In genomic region chr9:44342173-44342572, GRCm38 (mm10) we compare ENCODE assay signal across 8 mouse cellular contexts. TPM values are rescaled to one million over a fixed set of nuclear protein-coding genes. Genes with fewer than 3 reads are reported as not detected.
DNase-seq lines count a peak whose midpoint lies in the region; ATAC-seq and TF ChIP-seq lines count a peak whose summit lies in the region.

No protein-coding gene starts in this region.

- H3K4me1 ChIP-seq in intestine, embryonic 15.5 days (replicated peaks), result peaks cover 21% of the 10 kb centered on the region
- no peaks in the 10 kb centered on the region for H3K4me1 ChIP-seq in intestine, postnatal 0 days (replicated peaks; ENCODE audit: control insufficient read depth, insufficient read depth, low read length)
- H3K4me1 ChIP-seq in bone marrow, adult 2 months (ENCODE audit: control insufficient read depth, insufficient read depth, low read length), result no peaks in the 10 kb centered on the region; the same call in 1 of the 2 replicates
- peaks cover 22% of the 10 kb centered on the region for H3K4me1 ChIP-seq in heart, embryonic 16.5 days (ENCODE audit: control insufficient read depth, insufficient read depth, low read length)

- intact Hi-C loops in gastrocnemius, postnatal 14 days (cut with DNase I; ENCODE audit: low total_unique reads), result no loop called here

- H3K9me3 ChIP-seq in intestine, embryonic 15.5 days, result no peaks in the 10 kb centered on the region
- no peaks in the 10 kb centered on the region for H3K9me3 ChIP-seq in intestine, postnatal 0 days (ENCODE audit: control insufficient read depth)
- no peaks in the 10 kb centered on the region for H3K9me3 ChIP-seq in heart, embryonic 16.5 days (replicated peaks; ENCODE audit: control insufficient read depth, low read length)

- ATAC-seq in intestine, embryonic 15.5 days, result no peak; the same call in 1 of the 2 replicates
- no peak for ATAC-seq in intestine, postnatal 0 days
- no peak for ATAC-seq in heart, embryonic 16.5 days (replicated peaks; ENCODE audit: extremely low read depth, insufficient read depth, low FRiP score)
- peak; percentile 69 for ATAC-seq in megakaryocyte-erythroid progenitor cell, adult 5-6 weeks (replicated peaks; ENCODE audit: low FRiP score, low TSS enrichment, poor library complexity, severe bottlenecking)

- H3K9ac ChIP-seq in intestine, embryonic 15.5 days, result peak overlapping the region; percentile 15; the same call in 1 of the 2 replicates
- no peak overlapping the region for H3K9ac ChIP-seq in intestine, postnatal 0 days (ENCODE audit: low read depth, low read length)
- H3K9ac ChIP-seq in heart, embryonic 16.5 days (ENCODE audit: low read length), result peak overlapping the region; percentile 55

- no peaks in the 10 kb centered on the region for H3K27me3 ChIP-seq in intestine, embryonic 15.5 days (replicated peaks)
- no peaks in the 10 kb centered on the region for H3K27me3 ChIP-seq in intestine, postnatal 0 days (replicated peaks; ENCODE audit: control insufficient read depth, insufficient read depth, low read length)
- no peaks in the 10 kb centered on the region for H3K27me3 ChIP-seq in heart, embryonic 16.5 days (ENCODE audit: control insufficient read depth, insufficient read depth, low read length)

- peaks cover 17% of the 10 kb centered on the region for H3K36me3 ChIP-seq in intestine, embryonic 15.5 days
- peaks cover 23% of the 10 kb centered on the region; the same call in 1 of the 2 replicates for H3K36me3 ChIP-seq in intestine, postnatal 0 days (ENCODE audit: control insufficient read depth, insufficient read depth)
- H3K36me3 ChIP-seq in heart, embryonic 16.5 days (ENCODE audit: control insufficient read depth, insufficient read depth), result peaks cover 29% of the 10 kb centered on the region

- peak overlapping the region; percentile 72; the same call in 1 of the 2 replicates for H3K4me2 ChIP-seq in intestine, embryonic 15.5 days (replicated peaks)
- no peak overlapping the region for H3K4me2 ChIP-seq in intestine, postnatal 0 days (replicated peaks; ENCODE audit: low read depth)
- peak overlapping the region; percentile 78 for H3K4me2 ChIP-seq in heart, embryonic 16.5 days (ENCODE audit: low read depth, low read length)

- TF ChIP-seq CTCF in intestine, postnatal 0 days (IDR thresholded peaks at IDR 0.05; ENCODE audit: low read depth), result no peak
- no peak for TF ChIP-seq CTCF in bone marrow, adult 2 months (IDR thresholded peaks at IDR 0.05; ENCODE audit: control insufficient read depth, insufficient read depth, low read length)

- DNase-seq in right cerebral cortex, adult 2 months (ENCODE audit: low spot score in 2 of 2), result no peak
- DNase-seq in adrenal gland, adult 2 months, result no peak
- DNase-seq in gastrocnemius, postnatal 14 days, result no peak

- TF ChIP-seq POLR2A in bone marrow, adult 2 months (IDR thresholded peaks at IDR 0.05; ENCODE audit: borderline replicate concordance, control insufficient read depth, low read depth, low read length), result peak; percentile 99

- no peak overlapping the region for H3K27ac ChIP-seq in intestine, embryonic 15.5 days
- H3K27ac ChIP-seq in intestine, postnatal 0 days (ENCODE audit: low read depth, low read length), result no peak overlapping the region
- peak overlapping the region; percentile 99 for H3K27ac ChIP-seq in bone marrow, adult 2 months (ENCODE audit: control insufficient read depth, insufficient read depth, low read depth, low read length, poor library complexity)
- peak overlapping the region; percentile 99 for H3K27ac ChIP-seq in heart, embryonic 16.5 days (ENCODE audit: low read length)

- no peak overlapping the region for H3K4me3 ChIP-seq in intestine, embryonic 15.5 days (replicated peaks)
- no peak overlapping the region for H3K4me3 ChIP-seq in intestine, postnatal 0 days (ENCODE audit: low read depth, low read length)
- peak overlapping the region; percentile 87 for H3K4me3 ChIP-seq in bone marrow, adult 2 months (replicated peaks; ENCODE audit: control insufficient read depth, low read depth, low read length)
- no peak overlapping the region for H3K4me3 ChIP-seq in heart, embryonic 16.5 days (ENCODE audit: low read length)

- 68% methylated on average over 3 of the region's 3 CpGs for WGBS in intestine, embryonic 15.5 days
- 68% methylated on average over 3 of the region's 3 CpGs for whole genome bisulfite sequencing in intestine, postnatal 0 days
- WGBS in bone marrow, adult 2 months, result 49% methylated on average over 3 of the region's 3 CpGs
- WGBS in heart, embryonic 16.5 days, result 53% methylated on average over 3 of the region's 3 CpGs

RNA-seq across cellular contexts. Expression of gene Hmbs, which starts 1.9 kb away (rescaled TPM):
- polyA plus RNA-seq in intestine, embryonic 15.5 days (2015; fragmentation: Nextera tagmentation; extraction: Ambion mirVana), result 128 and 141 TPM in 2 replicates
- polyA plus RNA-seq in intestine, postnatal 0 days (2015; fragmentation: Nextera tagmentation; extraction: Ambion mirVana), result 60.1 and 60.7 TPM in 2 replicates
- 824 and 950 TPM in 2 replicates for polyA plus RNA-seq in bone marrow, adult 2 months (2011; ENCODE audit: insufficient read depth, insufficient read length, low replicate concordance, missing spikeins)
- polyA plus RNA-seq in heart, embryonic 16.5 days (2015; fragmentation: Nextera tagmentation; extraction: Ambion mirVana), result 97.2 and 102 TPM in 2 replicates
- 498 and 537 TPM in 2 replicates for total RNA-seq in megakaryocyte-erythroid progenitor cell, adult 5-6 weeks (2014; fragmentation: Nextera tagmentation)
- 135 and 240 TPM in 2 replicates for total RNA-seq in megakaryocyte-erythroid progenitor cell, adult 5-6 weeks (2017)
- 10 to 100 TPM; 80.7 to 92.6 TPM for total RNA-seq in adrenal gland, adult 2 months (2021)
- polyA plus RNA-seq in adrenal gland, adult 2 months (2012; rRNA removed), result 75.0 and 80.6 TPM in 2 replicates
- total RNA-seq in gastrocnemius, postnatal 14 days (2021), result 10 to 100 TPM; 24.2 to 25.5 TPM

RNA-seq across cellular contexts. Expression of gene H2afx, which starts 7.7 kb away (rescaled TPM):
- 280 and 298 TPM in 2 replicates for polyA plus RNA-seq in intestine, embryonic 15.5 days (2015; fragmentation: Nextera tagmentation; extraction: Ambion mirVana)
- 84.5 and 89.1 TPM in 2 replicates for polyA plus RNA-seq in intestine, postnatal 0 days (2015; fragmentation: Nextera tagmentation; extraction: Ambion mirVana)
- 184 and 201 TPM in 2 replicates for polyA plus RNA-seq in bone marrow, adult 2 months (2011; ENCODE audit: insufficient read depth, insufficient read length, low replicate concordance, missing spikeins)
- 179 and 186 TPM in 2 replicates for polyA plus RNA-seq in heart, embryonic 16.5 days (2015; fragmentation: Nextera tagmentation; extraction: Ambion mirVana)
- 89.4 and 90.9 TPM in 2 replicates for total RNA-seq in megakaryocyte-erythroid progenitor cell, adult 5-6 weeks (2014; fragmentation: Nextera tagmentation)
- 133 and 205 TPM in 2 replicates for total RNA-seq in megakaryocyte-erythroid progenitor cell, adult 5-6 weeks (2017)
- total RNA-seq in adrenal gland, adult 2 months (2021), result 10 to 100 TPM; 28.1 to 37.4 TPM
- 124 and 134 TPM in 2 replicates for polyA plus RNA-seq in adrenal gland, adult 2 months (2012; rRNA removed)
- total RNA-seq in gastrocnemius, postnatal 14 days (2021), result 10 to 100 TPM; 21.7 to 24.8 TPM

RNA-seq across cellular contexts. Expression of gene Dpagt1, which starts 16.4 kb away (rescaled TPM):
- 38.2 and 38.6 TPM in 2 replicates for polyA plus RNA-seq in intestine, embryonic 15.5 days (2015; fragmentation: Nextera tagmentation; extraction: Ambion mirVana)
- polyA plus RNA-seq in intestine, postnatal 0 days (2015; fragmentation: Nextera tagmentation; extraction: Ambion mirVana), result 23.6 and 25.3 TPM in 2 replicates
- polyA plus RNA-seq in bone marrow, adult 2 months (2011; ENCODE audit: insufficient read depth, insufficient read length, low replicate concordance, missing spikeins), result 11.2 and 30.7 TPM in 2 replicates
- polyA plus RNA-seq in heart, embryonic 16.5 days (2015; fragmentation: Nextera tagmentation; extraction: Ambion mirVana), result 28.5 and 33.7 TPM in 2 replicates
- 31.0 and 35.5 TPM in 2 replicates for total RNA-seq in megakaryocyte-erythroid progenitor cell, adult 5-6 weeks (2014; fragmentation: Nextera tagmentation)
- 7.9 and 10.1 TPM in 2 replicates for total RNA-seq in megakaryocyte-erythroid progenitor cell, adult 5-6 weeks (2017)
- 10 to 100 TPM; 28.2 to 36.1 TPM for total RNA-seq in adrenal gland, adult 2 months (2021)
- 55.8 and 68.2 TPM in 2 replicates for polyA plus RNA-seq in adrenal gland, adult 2 months (2012; rRNA removed)
- 10 to 100 TPM; 12.5 to 14.0 TPM for total RNA-seq in gastrocnemius, postnatal 14 days (2021)

RNA-seq across cellular contexts. Expression of gene Vps11, which starts 19.3 kb away (rescaled TPM):
- 28.9 and 30.3 TPM in 2 replicates for polyA plus RNA-seq in intestine, embryonic 15.5 days (2015; fragmentation: Nextera tagmentation; extraction: Ambion mirVana)
- 27.2 and 27.4 TPM in 2 replicates for polyA plus RNA-seq in intestine, postnatal 0 days (2015; fragmentation: Nextera tagmentation; extraction: Ambion mirVana)
- polyA plus RNA-seq in bone marrow, adult 2 months (2011; ENCODE audit: insufficient read depth, insufficient read length, low replicate concordance, missing spikeins), result 17.2 and 29.6 TPM in 2 replicates
- polyA plus RNA-seq in heart, embryonic 16.5 days (2015; fragmentation: Nextera tagmentation; extraction: Ambion mirVana), result 20.9 and 23.1 TPM in 2 replicates
- total RNA-seq in megakaryocyte-erythroid progenitor cell, adult 5-6 weeks (2014; fragmentation: Nextera tagmentation), result 16.4 and 24.5 TPM in 2 replicates
- 12.8 and 15.3 TPM in 2 replicates for total RNA-seq in megakaryocyte-erythroid progenitor cell, adult 5-6 weeks (2017)
- total RNA-seq in adrenal gland, adult 2 months (2021), result 10 to 100 TPM; 57.9 to 58.4 TPM
- 32.2 and 39.4 TPM in 2 replicates for polyA plus RNA-seq in adrenal gland, adult 2 months (2012; rRNA removed)
- total RNA-seq in gastrocnemius, postnatal 14 days (2021), result 10 to 100 TPM; 15.6 to 16.9 TPM

RNA-seq across cellular contexts. Expression of gene C2cd2l, which starts 22.1 kb away (rescaled TPM):
- 6.8 and 10.6 TPM in 2 replicates for polyA plus RNA-seq in intestine, embryonic 15.5 days (2015; fragmentation: Nextera tagmentation; extraction: Ambion mirVana)
- 42.4 TPM in 2 replicates for polyA plus RNA-seq in intestine, postnatal 0 days (2015; fragmentation: Nextera tagmentation; extraction: Ambion mirVana)
- 14.6 and 17.5 TPM in 2 replicates for polyA plus RNA-seq in bone marrow, adult 2 months (2011; ENCODE audit: insufficient read depth, insufficient read length, low replicate concordance, missing spikeins)
- 8.2 and 8.6 TPM in 2 replicates for polyA plus RNA-seq in heart, embryonic 16.5 days (2015; fragmentation: Nextera tagmentation; extraction: Ambion mirVana)
- 11.4 and 15.1 TPM in 2 replicates for total RNA-seq in megakaryocyte-erythroid progenitor cell, adult 5-6 weeks (2014; fragmentation: Nextera tagmentation)
- total RNA-seq in megakaryocyte-erythroid progenitor cell, adult 5-6 weeks (2017), result 4.0 and 6.9 TPM in 2 replicates
- 10 to 100 TPM; 46.1 to 59.0 TPM for total RNA-seq in adrenal gland, adult 2 months (2021)
- polyA plus RNA-seq in adrenal gland, adult 2 months (2012; rRNA removed), result 100 and 106 TPM in 2 replicates
- 10 to 100 TPM; 12.1 to 13.7 TPM for total RNA-seq in gastrocnemius, postnatal 14 days (2021)

Comparison
In these comparisons a context has a peak if more than half of its experiments do, and no peak if none do; other contexts are left out.
1. H3K27ac ChIP-seq: peak in bone marrow, adult 2 months (single experiment) and heart, embryonic 16.5 days (single experiment); none in intestine, embryonic 15.5 days (single experiment) and intestine, postnatal 0 days (single experiment).